Mouse (Mus musculus): ENCODE results near the gene Spdl1. TPM values are rescaled to one million over a fixed set of nuclear protein-coding genes. Genes with fewer than 3 reads are reported as not detected.
A peak's percentile ranks its signal among the peaks of the same experiment; 100 is the strongest.
"Not testable (repeated sequence)": the region's sequence is repeated elsewhere in the genome, so short reads cannot be mapped to it uniquely, and the experiment has no call there.

The Spdl1 gene
- total and polyA plus RNA-seq, 2 experiments from 2014 or later = 2.4 to 3.9 TPM

- no peak overlapping the region for H3K4me2 ChIP-seq (ENCODE audit: low read depth, low read length)
- no peak overlapping the region for H3K4me3 ChIP-seq (ENCODE audit: low read depth, low read length)
- DNase-seq (ENCODE audit: low spot score) (no peak), ATAC-seq (ENCODE audit: insufficient read depth, low read depth) (no peak)
- no peaks in the 10 kb centered on the region for H3K27me3 ChIP-seq (ENCODE audit: control insufficient read depth, insufficient read depth, low read length)
- H3K27ac ChIP-seq (ENCODE audit: low read depth) = no peak overlapping the region
- no peaks in the 10 kb centered on the region for H3K4me1 ChIP-seq (ENCODE audit: control insufficient read depth, insufficient read depth)
- TF ChIP-seq CTCF (IDR thresholded peaks at IDR 0.05; ENCODE audit: low read depth) (no peak), EP300 (IDR thresholded peaks at IDR 0.05; ENCODE audit: low read depth) (no peak)
- 90% methylated on average over 6 of the region's 6 CpGs for WGBS
- peaks cover 47% of the 10 kb centered on the region for H3K36me3 ChIP-seq (replicated peaks; ENCODE audit: control insufficient read depth, insufficient read depth, low read length)
- H3K9ac ChIP-seq (replicated peaks; ENCODE audit: low read depth, low read length) = no peak overlapping the region
- H3K9me3 ChIP-seq (replicated peaks; ENCODE audit: control insufficient read depth, low read length) = no peaks in the 10 kb centered on the region
Measured at GRCm38 (mm10) chr11:34814319-34814718, 19.1 kb downstream of the Spdl1 start.

GRCm38 (mm10) chr11:34805026-34805425 is 28.4 kb downstream of the Spdl1 start:
- not testable (repeated sequence) for H3K27me3 ChIP-seq (ENCODE audit: control insufficient read depth, insufficient read depth, low read length); DNase-seq (ENCODE audit: low spot score); H3K4me1 ChIP-seq (ENCODE audit: control insufficient read depth, insufficient read depth); H3K27ac ChIP-seq (ENCODE audit: low read depth); H3K36me3 ChIP-seq (replicated peaks; ENCODE audit: control insufficient read depth, insufficient read depth, low read length); H3K4me2 ChIP-seq (ENCODE audit: low read depth, low read length); H3K4me3 ChIP-seq (ENCODE audit: low read depth, low read length); H3K9ac ChIP-seq (replicated peaks; ENCODE audit: low read depth, low read length); ATAC-seq (ENCODE audit: insufficient read depth, low read depth); H3K9me3 ChIP-seq (replicated peaks; ENCODE audit: control insufficient read depth, low read length)
- 71% methylated on average over 4 of the region's 4 CpGs for WGBS

GRCm38 (mm10) chr11:34798066-34798465 is 35.4 kb downstream of the Spdl1 start:
- H3K4me1 ChIP-seq (ENCODE audit: control insufficient read depth, insufficient read depth); DNase-seq (ENCODE audit: low spot score); H3K9me3 ChIP-seq (replicated peaks; ENCODE audit: control insufficient read depth, low read length); H3K36me3 ChIP-seq (replicated peaks; ENCODE audit: control insufficient read depth, insufficient read depth, low read length); H3K4me2 ChIP-seq (ENCODE audit: low read depth, low read length); H3K4me3 ChIP-seq (ENCODE audit: low read depth, low read length); H3K27me3 ChIP-seq (ENCODE audit: control insufficient read depth, insufficient read depth, low read length); H3K9ac ChIP-seq (replicated peaks; ENCODE audit: low read depth, low read length); H3K27ac ChIP-seq (ENCODE audit: low read depth); ATAC-seq (ENCODE audit: insufficient read depth, low read depth): not testable (repeated sequence)
- 47% methylated on average over 8 of the region's 8 CpGs for WGBS

- peak; percentile 16; the same call in 1 of the 2 replicates for TF ChIP-seq CTCF (IDR thresholded peaks at IDR 0.05; ENCODE audit: low read depth)
- no peak for TF ChIP-seq EP300 (IDR thresholded peaks at IDR 0.05; ENCODE audit: low read depth)
Measured at GRCm38 (mm10) chr11:34796097-34796496, 37.3 kb downstream of the Spdl1 start.

GRCm38 (mm10) chr11:34791872-34792271 is 41.6 kb downstream of the Spdl1 start:
- H3K9me3 ChIP-seq (replicated peaks; ENCODE audit: control insufficient read depth, low read length) = no peaks in the 10 kb centered on the region
- TF ChIP-seq CTCF (IDR thresholded peaks at IDR 0.05; ENCODE audit: low read depth) = no peak
- TF ChIP-seq EP300 (IDR thresholded peaks at IDR 0.05; ENCODE audit: low read depth) = no peak
- WGBS = 54% methylated on average over 8 of the region's 8 CpGs
- ATAC-seq (ENCODE audit: insufficient read depth, low read depth) (no peak), DNase-seq (ENCODE audit: low spot score) (no peak)
- H3K9ac ChIP-seq (replicated peaks; ENCODE audit: low read depth, low read length) = no peak overlapping the region
- H3K4me2 ChIP-seq (ENCODE audit: low read depth, low read length) = no peak overlapping the region
- H3K4me3 ChIP-seq (ENCODE audit: low read depth, low read length) = no peak overlapping the region
- no peak overlapping the region for H3K27ac ChIP-seq (ENCODE audit: low read depth)
- H3K36me3 ChIP-seq (replicated peaks; ENCODE audit: control insufficient read depth, insufficient read depth, low read length) = no peaks in the 10 kb centered on the region
- no peaks in the 10 kb centered on the region for H3K4me1 ChIP-seq (ENCODE audit: control insufficient read depth, insufficient read depth)
- H3K27me3 ChIP-seq (ENCODE audit: control insufficient read depth, insufficient read depth, low read length) = no peaks in the 10 kb centered on the region

More at GRCm38 (mm10) chr11:34796097-34796496, 37.3 kb downstream of the Spdl1 start:
- Histone ChIP-seq H3K27me3 (ENCODE audit: control insufficient read depth, insufficient read depth, low read length) (no peaks in the 10 kb centered on the region), H3K4me3 (ENCODE audit: low read depth, low read length) (no peak overlapping the region), H3K9ac (replicated peaks; ENCODE audit: low read depth, low read length) (no peak overlapping the region), H3K4me1 (ENCODE audit: control insufficient read depth, insufficient read depth) (no peaks in the 10 kb centered on the region), H3K36me3 (replicated peaks; ENCODE audit: control insufficient read depth, insufficient read depth, low read length) (no peaks in the 10 kb centered on the region), H3K27ac (ENCODE audit: low read depth) (no peak overlapping the region), H3K4me2 (ENCODE audit: low read depth, low read length) (no peak overlapping the region), H3K9me3 (replicated peaks; ENCODE audit: control insufficient read depth, low read length) (no peaks in the 10 kb centered on the region)
- no peak for ATAC-seq (ENCODE audit: insufficient read depth, low read depth)
- 25% methylated on average over 4 of the region's 4 CpGs for WGBS
- no peak for DNase-seq (ENCODE audit: low spot score)

- no peak for ATAC-seq (ENCODE audit: insufficient read depth, low read depth)
- Histone ChIP-seq H3K27ac (ENCODE audit: low read depth) (no peak overlapping the region), H3K4me3 (ENCODE audit: low read depth, low read length) (no peak overlapping the region), H3K36me3 (replicated peaks; ENCODE audit: control insufficient read depth, insufficient read depth, low read length) (no peaks in the 10 kb centered on the region), H3K4me2 (ENCODE audit: low read depth, low read length) (no peak overlapping the region), H3K4me1 (ENCODE audit: control insufficient read depth, insufficient read depth) (no peaks in the 10 kb centered on the region), H3K9ac (replicated peaks; ENCODE audit: low read depth, low read length) (no peak overlapping the region), H3K9me3 (replicated peaks; ENCODE audit: control insufficient read depth, low read length) (no peaks in the 10 kb centered on the region), H3K27me3 (ENCODE audit: control insufficient read depth, insufficient read depth, low read length) (no peaks in the 10 kb centered on the region)
- no peak for DNase-seq (ENCODE audit: low spot score)
- TF ChIP-seq EP300 (IDR thresholded peaks at IDR 0.05; ENCODE audit: low read depth) (no peak), CTCF (IDR thresholded peaks at IDR 0.05; ENCODE audit: low read depth) (no peak)
Measured at GRCm38 (mm10) chr11:34784864-34785263, 48.6 kb downstream of the Spdl1 start.

All from heart, postnatal 0 days (tissue).